Mouse (Mus musculus): ENCODE data around the gene 1700056E22Rik. TPM values are rescaled to one million over a fixed set of nuclear protein-coding genes. Genes with fewer than 3 reads are reported as not detected.

1700056E22Rik gene
- total RNA-seq (2021), result 1 to 10 TPM; 6.2 to 6.3 TPM
- long read RNA-seq, experiment 1, transcript 1700056E22Rik-201 (1 exons, 967 nt), result major isoform, 8 of 8 reads
- long read RNA-seq, experiment 1, partial matches to known transcripts, result 0 of 8 reads
- long read RNA-seq, experiment 1, other reads (novel, unspliced or antisense), result 0 of 8 reads
- long read RNA-seq, experiment 2, partial matches to known transcripts, result 0 of 4 reads
- long read RNA-seq, experiment 2, other reads (novel, unspliced or antisense), result 0 of 4 reads

GRCm38 (mm10) chr1:184034011-184034557 is at the start of gene 1700056E22Rik:
Gene 1700056E22Rik (minus strand): TSS chr1:184034301.
- peak; percentile 99 for DNase-seq

GRCm38 (mm10) chr1:184083166-184083565 is 49.1 kb upstream of the 1700056E22Rik start:
- DNase-seq, result peak; percentile 67

GRCm38 (mm10) chr1:184082661-184083060 is 48.6 kb upstream of the 1700056E22Rik start:
- DNase-seq, result no peak

- no peak for DNase-seq
Observed at GRCm38 (mm10) chr1:184079304-184079703, 45.2 kb upstream of the 1700056E22Rik start.

- DNase-seq, result peak; percentile 36
Observed at GRCm38 (mm10) chr1:184076756-184077155, 42.7 kb upstream of the 1700056E22Rik start.

GRCm38 (mm10) chr1:184076065-184076464 is 42.0 kb upstream of the 1700056E22Rik start:
- DNase-seq, result no peak

GRCm38 (mm10) chr1:184068971-184069370 is 34.9 kb upstream of the 1700056E22Rik start:
- no peak for DNase-seq

GRCm38 (mm10) chr1:184067704-184068558 is 33.8 kb upstream of the 1700056E22Rik start:
- DNase-seq, result no peak

GRCm38 (mm10) chr1:184066460-184067287 is 32.6 kb upstream of the 1700056E22Rik start:
- no peak for DNase-seq

GRCm38 (mm10) chr1:184065589-184066361 is 31.7 kb upstream of the 1700056E22Rik start:
- DNase-seq, result no peak

GRCm38 (mm10) chr1:184064306-184064705 is 30.2 kb upstream of the 1700056E22Rik start:
- no peak for DNase-seq

- no peak for DNase-seq
Observed at GRCm38 (mm10) chr1:184061901-184062300, 27.8 kb upstream of the 1700056E22Rik start.

GRCm38 (mm10) chr1:184060828-184061734 is 27.0 kb upstream of the 1700056E22Rik start:
- no peak for DNase-seq

- no peak for DNase-seq
Observed at GRCm38 (mm10) chr1:184060381-184060780, 26.3 kb upstream of the 1700056E22Rik start.

- DNase-seq, result no peak
Observed at GRCm38 (mm10) chr1:184059814-184060213, 25.7 kb upstream of the 1700056E22Rik start.

GRCm38 (mm10) chr1:184058206-184058605 is 24.1 kb upstream of the 1700056E22Rik start:
- DNase-seq, result no peak

- DNase-seq, result no peak
Observed at GRCm38 (mm10) chr1:184054176-184054575, 20.1 kb upstream of the 1700056E22Rik start.

- no peak for DNase-seq
Observed at GRCm38 (mm10) chr1:184053711-184054110, 19.6 kb upstream of the 1700056E22Rik start.

- DNase-seq, result no peak
Observed at GRCm38 (mm10) chr1:184053141-184053540, 19.0 kb upstream of the 1700056E22Rik start.

- no peak for DNase-seq
Observed at GRCm38 (mm10) chr1:184052331-184052730, 18.2 kb upstream of the 1700056E22Rik start.

All from adrenal gland, postnatal 10 days (tissue).